Mouse (Mus musculus) midbrain, embryonic 14.5 days (tissue): ENCODE measurements at regions not wholly inside any gene's neighbourhood (a gene's known extent, or its start where the extent isn't known, plus 50 kb on each side); places are given as distances from the start of the nearest gene placed in this dataset.

Experiments
- ATAC-seq: fragments of 200-750 bp; cut with Nextera tagmentation; 2 replicates; pipeline ENCODE4 v1.8.0; 2017; ENCODE audit warnings: moderate number of reproducible peaks, moderate library complexity; ENCODE audit not compliant: low FRiP score, low TSS enrichment
- DNase-seq: peaks from one replicate; pipeline ENCODE4 v3.0.0-alpha.2; 2015
- H3K27ac ChIP-seq: fragments of 300-500 bp; sonication (generic); replicated peaks from 2 replicates; pipeline ENCODE4 v1.5.1; 2014; ENCODE audit warnings: mild to moderate bottlenecking, low read depth, low read length, moderate library complexity
- H3K27me3 ChIP-seq: fragments of 300-500 bp; sonication (generic); 2 replicates; pipeline ENCODE4 v1.6.1; 2014; ENCODE audit warnings: low read length, control low read depth, mixed read lengths; ENCODE audit not compliant: control insufficient read depth, insufficient read depth
- H3K36me3 ChIP-seq: fragments of 300-500 bp; sonication (generic); 2 replicates; pipeline ENCODE4 v1.6.1; 2014; ENCODE audit warnings: low read length, control low read depth; ENCODE audit not compliant: control insufficient read depth, insufficient read depth
- H3K4me1 ChIP-seq: fragments of 300-500 bp; sonication (generic); 2 replicates; pipeline ENCODE4 v1.6.1; 2014; ENCODE audit warnings: mild to moderate bottlenecking, antibody characterized with exemption, low read length, control low read depth; ENCODE audit not compliant: control insufficient read depth, insufficient read depth
- H3K4me2 ChIP-seq: fragments of 300-500 bp; sonication (generic); 2 replicates; pipeline ENCODE4 v1.6.1; 2014; ENCODE audit warnings: mild to moderate bottlenecking, low read length, moderate library complexity
- H3K4me3 ChIP-seq: fragments of 300-500 bp; sonication (generic); replicated peaks from 2 replicates; pipeline ENCODE4 v1.5.1; 2014; ENCODE audit warnings: low read depth, low read length
- H3K9ac ChIP-seq: fragments of 300-500 bp; sonication (generic); replicated peaks from 2 replicates; pipeline ENCODE4 v1.6.1; 2014; ENCODE audit warnings: mild to moderate bottlenecking, low read length, moderate library complexity
- H3K9me3 ChIP-seq: fragments of 300-500 bp; sonication (generic); 2 replicates; pipeline ENCODE4 v1.6.1; 2016; ENCODE audit warnings: low read length, control low read depth, mixed read lengths; ENCODE audit not compliant: control insufficient read depth
- WGBS: fragments of 180-500 bp; shearing (Covaris S2); extraction: QIAGEN DNeasy Blood & Tissue Kit; methylation state at CpG from one replicate; pipeline ENCODE4 v1.1.7; 2014; 5-methylcytosine and 5-hydroxymethylcytosine counted together

DNA sequence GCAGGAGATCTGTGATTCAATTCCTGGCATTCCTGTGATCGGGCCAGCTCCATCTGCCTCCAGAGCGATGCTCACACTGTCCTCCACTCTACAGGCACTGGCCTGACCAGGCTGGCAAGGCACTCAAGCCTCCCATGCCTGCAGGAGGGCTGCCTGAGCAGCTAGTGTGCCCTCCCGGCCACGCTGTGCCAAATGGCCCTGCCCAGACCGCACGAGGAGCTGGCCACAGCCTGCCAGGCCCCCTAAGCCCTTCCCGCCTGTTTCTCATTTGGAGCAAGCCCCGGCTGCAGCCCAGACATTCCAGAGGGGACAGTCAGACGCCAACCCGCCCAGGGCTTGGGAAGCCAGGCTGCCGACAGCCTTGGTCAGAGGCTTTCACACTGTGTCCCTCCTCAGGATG is 195.8 kb downstream of the Bcl11b start:
- no peaks in the 10 kb centered on the region for H3K27me3 ChIP-seq
- ATAC-seq = no peak
- 31% methylated on average over 11 of the region's 11 CpGs for WGBS
- no peaks in the 10 kb centered on the region for H3K9me3 ChIP-seq
- H3K4me3 ChIP-seq = no peak overlapping the region
- DNase-seq = no peak
- H3K9ac ChIP-seq = no peak overlapping the region; the same call in 1 of the 2 replicates
- no peaks in the 10 kb centered on the region for H3K4me1 ChIP-seq
- H3K4me2 ChIP-seq = no peak overlapping the region
- H3K36me3 ChIP-seq = no peaks in the 10 kb centered on the region
- no peak overlapping the region for H3K27ac ChIP-seq

DNA sequence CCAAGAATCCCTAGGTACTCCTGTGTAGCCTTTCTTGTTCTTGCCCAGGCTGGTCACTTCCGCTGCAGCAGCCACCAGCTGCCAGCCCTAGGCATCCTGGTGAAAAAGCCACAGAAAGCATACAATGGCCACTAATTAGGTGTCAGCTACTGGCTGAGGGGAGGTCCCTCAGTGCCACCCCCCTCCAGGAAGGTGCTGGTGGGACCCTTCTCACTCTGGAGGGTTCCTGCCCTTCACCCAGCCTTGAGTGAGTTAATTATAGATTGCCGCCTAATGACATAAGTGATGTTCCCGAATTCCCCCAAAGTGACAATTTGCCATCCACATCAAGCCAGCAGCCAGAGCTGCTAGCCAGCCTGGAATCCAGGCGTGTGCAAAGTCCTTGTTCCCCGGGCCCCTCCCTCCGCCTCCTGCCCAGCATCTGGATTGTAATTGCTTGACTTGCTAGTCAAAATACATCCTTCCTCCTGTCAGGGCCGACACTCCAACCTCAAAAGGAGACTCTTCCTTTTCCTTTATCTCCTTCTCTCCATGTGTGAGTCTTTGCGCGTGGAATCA is 195.2 kb downstream of the Bcl11b start:
- Histone ChIP-seq H3K27me3 (no peaks in the 10 kb centered on the region), H3K4me3 (no peak overlapping the region), H3K27ac (no peak overlapping the region), H3K9ac (no peak overlapping the region), H3K9me3 (no peaks in the 10 kb centered on the region), H3K36me3 (no peaks in the 10 kb centered on the region), H3K4me1 (no peaks in the 10 kb centered on the region), H3K4me2 (no peak overlapping the region)
- WGBS = 61% methylated on average over 9 of the region's 9 CpGs
- DNase-seq (no peak), ATAC-seq (no peak)

DNA sequence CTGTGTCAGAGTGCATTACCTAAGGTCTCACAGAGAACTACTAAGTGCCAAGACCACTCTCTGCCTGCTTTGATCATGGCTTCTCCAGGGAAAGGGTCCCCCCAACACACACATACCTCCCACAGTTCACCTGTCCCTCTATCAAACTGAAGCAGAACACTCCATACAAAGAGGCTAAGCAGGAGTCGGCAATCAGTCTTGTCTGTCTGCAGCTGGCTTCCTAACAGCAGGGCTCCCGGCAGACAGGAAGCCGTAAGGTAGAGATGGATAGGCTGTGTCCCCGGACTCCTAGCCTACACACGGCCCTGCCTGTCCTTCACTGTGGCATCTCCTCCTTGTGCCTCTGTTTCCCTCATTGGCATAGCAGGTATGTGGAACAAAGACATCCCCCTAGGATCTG is 192.2 kb downstream of the Bcl11b start:
- H3K4me1 ChIP-seq = no peaks in the 10 kb centered on the region
- no peaks in the 10 kb centered on the region for H3K27me3 ChIP-seq
- H3K4me2 ChIP-seq = no peak overlapping the region
- H3K9me3 ChIP-seq = no peaks in the 10 kb centered on the region
- DNase-seq = no peak
- WGBS = 74% methylated on average over 5 of the region's 5 CpGs
- H3K36me3 ChIP-seq = no peaks in the 10 kb centered on the region
- ATAC-seq = no peak
- H3K9ac ChIP-seq = no peak overlapping the region
- no peak overlapping the region for H3K27ac ChIP-seq
- H3K4me3 ChIP-seq = no peak overlapping the region

DNA sequence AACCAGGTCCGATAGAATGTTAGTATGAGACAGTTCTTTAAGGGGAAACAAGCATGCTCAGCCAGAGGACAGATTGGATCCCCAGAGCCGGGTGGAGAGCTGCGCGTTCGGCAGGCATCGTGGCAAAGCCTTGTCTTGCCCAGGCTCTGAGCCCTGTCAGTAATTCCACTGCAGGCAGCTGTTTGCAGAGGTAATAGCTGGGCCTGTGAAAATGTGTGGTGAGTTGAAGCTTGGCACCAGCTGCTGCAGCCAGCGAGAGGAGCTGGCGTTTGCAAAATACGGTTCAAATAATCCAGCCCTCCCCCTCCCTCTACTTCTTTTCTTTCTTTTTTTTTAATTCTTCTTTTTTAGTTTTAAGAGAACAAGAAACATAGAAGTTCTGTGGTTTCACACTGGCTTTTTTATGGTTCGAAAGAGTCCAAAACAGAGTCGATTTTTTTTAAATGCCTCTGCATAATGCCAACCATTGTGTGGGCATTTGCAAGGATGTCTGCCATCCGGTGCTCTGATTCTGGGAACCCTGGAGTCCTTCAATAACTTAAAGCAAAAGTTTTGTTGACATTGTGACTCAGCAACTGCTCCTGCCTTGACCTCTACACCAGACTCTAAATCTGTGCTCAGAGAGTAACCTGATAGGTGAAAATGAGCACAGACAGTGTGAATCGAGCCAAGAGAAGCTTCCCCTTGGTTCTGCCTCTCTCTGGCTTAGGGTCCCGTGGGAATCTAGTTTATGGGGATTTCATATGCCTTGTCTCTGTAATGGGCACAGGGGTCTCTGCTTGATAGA is 190.7 kb downstream of the Bcl11b start:
- H3K9ac ChIP-seq = no peak overlapping the region
- H3K27me3 ChIP-seq = no peaks in the 10 kb centered on the region
- no peaks in the 10 kb centered on the region for H3K36me3 ChIP-seq
- WGBS = 74% methylated on average over 14 of the region's 14 CpGs
- no peak overlapping the region for H3K27ac ChIP-seq
- no peak overlapping the region for H3K4me2 ChIP-seq
- DNase-seq (peak; percentile 33), ATAC-seq (no peak)
- H3K4me1 ChIP-seq = no peaks in the 10 kb centered on the region
- no peaks in the 10 kb centered on the region; the same call in 1 of the 2 replicates for H3K9me3 ChIP-seq
- H3K4me3 ChIP-seq = no peak overlapping the region

DNA sequence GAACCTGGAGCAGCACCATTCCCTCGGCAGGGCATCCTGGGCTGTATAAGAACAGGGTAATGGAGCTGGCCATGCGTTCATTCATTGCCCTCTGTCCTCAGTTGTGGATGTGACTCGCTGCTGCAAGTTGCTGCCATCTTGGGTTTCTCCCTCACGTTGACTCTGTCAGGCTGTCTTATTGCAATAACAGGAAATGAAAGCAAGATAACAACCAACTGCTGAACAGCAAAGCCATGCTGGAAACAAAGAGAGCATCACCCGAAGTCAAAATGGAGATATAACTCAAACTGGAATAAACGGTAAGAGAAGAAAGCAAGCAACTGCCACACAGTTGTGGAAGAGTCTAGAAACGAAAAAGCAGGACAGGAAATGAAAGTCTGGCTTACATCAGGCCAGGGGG is 188.5 kb downstream of the Bcl11b start:
- H3K9me3 ChIP-seq = no peaks in the 10 kb centered on the region; the same call in 1 of the 2 replicates
- no peak for DNase-seq
- 90% methylated on average over 7 of the region's 7 CpGs for WGBS
- no peak overlapping the region for H3K9ac ChIP-seq
- no peak overlapping the region for H3K4me2 ChIP-seq
- no peaks in the 10 kb centered on the region for H3K27me3 ChIP-seq
- no peak overlapping the region for H3K27ac ChIP-seq
- no peak overlapping the region for H3K4me3 ChIP-seq
- no peak for ATAC-seq
- H3K36me3 ChIP-seq = no peaks in the 10 kb centered on the region
- no peaks in the 10 kb centered on the region for H3K4me1 ChIP-seq

DNA sequence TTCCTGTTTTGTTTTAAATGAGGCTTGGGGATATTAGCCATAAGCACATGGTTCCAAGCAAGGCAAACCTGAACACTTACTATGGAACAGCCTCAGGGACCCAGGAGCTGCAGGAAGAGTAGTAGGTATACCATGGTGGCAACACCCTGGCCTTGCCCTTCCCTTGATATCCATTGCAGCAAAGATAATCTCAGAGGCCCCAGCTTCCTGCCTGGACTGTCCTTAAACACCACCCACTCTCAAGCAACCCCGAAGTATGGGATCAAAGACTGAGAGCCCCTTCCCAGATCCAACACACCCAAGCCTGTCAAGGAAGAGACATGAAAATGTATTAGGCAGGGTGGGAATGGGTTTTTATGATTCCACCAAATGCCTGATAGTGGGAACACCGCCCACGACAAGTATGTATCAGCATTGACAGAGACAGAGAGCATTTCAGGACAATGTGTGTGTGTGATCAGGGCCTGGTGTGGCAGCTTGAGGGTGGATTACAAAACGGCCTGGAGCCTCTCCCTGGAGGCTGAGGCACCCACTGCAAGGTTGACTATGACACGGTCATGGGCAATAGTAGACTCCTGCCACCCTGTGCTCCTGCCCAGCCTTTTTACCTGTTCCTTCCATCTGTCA is 179.5 kb downstream of the Bcl11b start:
- Histone ChIP-seq H3K4me3 (no peak overlapping the region), H3K4me2 (no peak overlapping the region), H3K9ac (no peak overlapping the region), H3K9me3 (no peaks in the 10 kb centered on the region), H3K27ac (no peak overlapping the region), H3K27me3 (no peaks in the 10 kb centered on the region), H3K4me1 (no peaks in the 10 kb centered on the region), H3K36me3 (no peaks in the 10 kb centered on the region)
- ATAC-seq (no peak), DNase-seq (no peak)
- WGBS = 92% methylated on average over 5 of the region's 5 CpGs

DNA sequence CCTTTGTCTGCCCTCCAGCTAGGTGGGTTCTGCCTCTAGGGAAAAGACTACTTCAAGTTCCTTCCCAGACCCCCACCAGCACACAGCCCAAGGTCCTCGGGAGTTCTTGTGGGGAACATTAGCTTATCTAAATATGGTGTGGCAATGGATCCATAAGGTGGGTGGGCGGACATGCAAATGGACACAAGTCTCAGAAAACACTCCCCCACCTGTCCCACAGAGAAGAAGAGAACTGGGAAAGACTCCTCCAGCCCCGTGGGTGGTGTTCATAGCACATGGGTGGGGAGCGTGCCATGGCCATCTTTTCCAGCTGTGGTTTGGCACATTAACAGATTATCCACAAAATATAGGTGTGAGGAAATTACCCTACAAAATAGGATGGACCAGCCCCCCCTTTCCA is 177.5 kb downstream of the Bcl11b start:
- Histone ChIP-seq H3K4me3 (no peak overlapping the region), H3K4me2 (no peak overlapping the region), H3K36me3 (no peaks in the 10 kb centered on the region), H3K27ac (no peak overlapping the region), H3K4me1 (no peaks in the 10 kb centered on the region), H3K9ac (no peak overlapping the region), H3K27me3 (no peaks in the 10 kb centered on the region), H3K9me3 (no peaks in the 10 kb centered on the region)
- ATAC-seq (no peak), DNase-seq (no peak)
- 89% methylated on average over 4 of the region's 4 CpGs for WGBS

DNA sequence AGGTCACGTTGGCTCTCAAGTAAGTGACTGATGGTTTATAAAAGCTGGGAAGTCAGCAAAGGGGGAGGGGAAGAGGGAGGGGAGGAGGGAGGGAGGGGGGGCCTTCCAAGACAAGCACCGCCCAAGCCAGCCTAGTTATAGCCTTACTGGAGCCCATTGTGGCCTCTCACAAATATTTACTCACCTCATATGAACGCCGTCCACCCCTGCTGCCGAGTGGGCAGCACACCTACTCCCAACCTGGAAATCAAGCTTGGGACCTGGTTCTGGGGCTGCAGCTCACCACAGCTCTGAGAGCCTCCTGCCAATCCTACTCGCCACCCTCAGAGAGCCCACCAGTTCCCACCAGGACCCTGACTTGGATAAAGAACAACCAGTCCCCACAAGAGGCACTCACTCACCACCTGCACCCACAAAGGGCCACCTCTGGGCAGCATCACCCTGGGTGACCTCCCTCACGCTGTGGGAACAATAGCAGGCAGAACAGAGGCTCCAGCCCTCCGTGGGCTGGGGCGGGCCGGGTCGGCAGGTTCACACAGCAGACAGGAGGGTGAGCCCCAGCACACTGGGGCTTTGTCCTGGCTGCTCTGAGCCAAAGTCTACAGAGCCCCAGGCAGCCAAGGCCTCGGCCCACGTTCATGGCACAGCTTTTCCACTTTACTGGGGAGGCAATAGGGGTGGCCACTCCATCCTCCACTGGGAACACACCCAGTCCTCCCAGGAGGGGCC is 171.8 kb downstream of the Bcl11b start:
- H3K36me3 ChIP-seq = no peaks in the 10 kb centered on the region
- H3K4me3 ChIP-seq = no peak overlapping the region
- no peaks in the 10 kb centered on the region for H3K27me3 ChIP-seq
- H3K9ac ChIP-seq = no peak overlapping the region
- no peak for ATAC-seq
- DNase-seq = no peak
- H3K4me2 ChIP-seq = no peak overlapping the region
- H3K4me1 ChIP-seq = no peaks in the 10 kb centered on the region
- no peak overlapping the region for H3K27ac ChIP-seq
- WGBS = 34% methylated on average over 13 of the region's 13 CpGs
- no peaks in the 10 kb centered on the region for H3K9me3 ChIP-seq
